Mouse (Mus musculus) adrenal gland, postnatal 25 days (tissue): ENCODE data around the gene Olig2. TPM values are rescaled to one million over a fixed set of nuclear protein-coding genes. Genes with fewer than 3 reads are reported as not detected.

ENCODE experiments used
- DNase-seq: peaks from one replicate; pipeline ENCODE4 v3.0.0; 2021; ENCODE audit warnings: mixed read lengths
- total RNA-seq: library from RNA; stranded (reverse); gene quantifications from 2 replicates; pipeline ENCODE4 v1.2.3, GENCODE M21; 2021

The Olig2 gene
- total RNA-seq, 1 experiment from 2014 or later, result not detected

DNA sequence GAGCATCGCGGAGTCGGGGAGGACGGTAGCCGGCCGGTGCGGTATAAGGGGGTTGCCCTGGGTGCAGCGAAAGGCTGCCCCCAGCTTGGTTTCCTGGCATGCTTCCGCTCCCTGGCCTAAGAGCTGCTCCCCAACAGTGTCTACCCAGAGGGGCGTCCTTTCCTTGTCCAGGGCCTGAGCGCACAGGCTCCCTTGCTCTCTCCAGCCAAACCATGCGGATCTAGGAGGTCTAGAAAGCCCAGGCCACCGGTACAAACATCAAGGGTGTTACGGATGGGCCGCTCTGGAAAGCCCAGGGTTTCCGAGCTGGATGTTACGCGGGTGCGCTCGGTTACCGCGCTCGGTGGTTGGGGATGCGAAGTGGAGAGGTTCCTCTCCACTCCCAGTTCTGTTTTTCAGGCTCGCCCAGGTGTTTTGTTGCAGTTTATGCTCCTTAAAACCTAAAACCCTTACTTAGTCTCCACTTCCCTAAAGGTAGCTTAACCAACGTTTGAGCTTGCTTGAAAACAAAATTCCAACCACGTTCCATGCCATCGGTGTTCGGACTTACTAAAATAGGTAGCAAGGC, 45.8 kb downstream of the Olig2 start:
- no peak for DNase-seq

DNA sequence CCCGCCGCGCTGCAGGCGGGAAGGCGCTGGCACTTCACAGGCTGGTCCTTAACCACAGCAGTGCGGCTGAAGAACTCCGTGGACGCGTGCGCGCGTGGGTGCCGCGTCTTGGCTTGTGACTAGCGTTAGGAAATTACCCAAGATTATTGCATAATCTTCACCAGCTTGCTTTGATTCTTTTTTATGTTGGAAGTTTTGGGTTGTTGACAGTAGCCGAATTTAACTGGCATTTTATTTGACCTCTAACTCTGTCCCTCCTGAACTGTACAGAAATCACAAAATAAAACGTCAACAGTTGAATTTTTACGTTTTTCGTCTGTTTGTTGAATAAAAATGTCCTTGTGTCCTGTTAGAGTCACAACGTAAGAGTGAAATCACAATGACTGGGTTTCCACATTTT, 46.4 kb downstream of the Olig2 start:
- DNase-seq, result no peak

Other genes with a start within 250 kb of the Olig2 start
- 45.3 and 49.3 TPM in 2 replicates for gene Synj1, start 214.1 kb upstream of the Olig2 start, total RNA-seq
- gene Paxbp1, start 180.9 kb upstream of the Olig2 start, total RNA-seq, result 71.2 and 74.6 TPM in 2 replicates
- gene 4932438H23Rik, start 130.3 kb upstream of the Olig2 start, total RNA-seq, result not detected in 2 replicates
- 0.27 TPM in 1 of 2 replicates, not detected in the other for gene Olig1, start 44.3 kb downstream of the Olig2 start, total RNA-seq
- gene Ifnar2, start 147.3 kb downstream of the Olig2 start, total RNA-seq, result 101 and 110 TPM in 2 replicates
- not detected in 2 replicates for gene Gm21970, start 166.3 kb downstream of the Olig2 start, total RNA-seq
- gene Il10rb, start 180.7 kb downstream of the Olig2 start, total RNA-seq, result 281 and 313 TPM in 2 replicates